Mouse (Mus musculus): ENCODE data around the gene Gjd3. TPM values are rescaled to one million over a fixed set of nuclear protein-coding genes. Genes with fewer than 3 reads are reported as not detected.
"Not testable (repeated sequence)": the region's sequence is repeated elsewhere in the genome, so short reads cannot be mapped to it uniquely, and the experiment has no call there.

Gjd3 gene
- total RNA-seq, 2 experiments from 2014 or later = not detected

GRCm38 (mm10) chr11:98933847-98934246 is 49.0 kb downstream of the Gjd3 start:
- DNase-seq (ENCODE audit: low spot score) = not testable (repeated sequence)

GRCm38 (mm10) chr11:98933151-98933550 is 49.7 kb downstream of the Gjd3 start:
- peak; percentile 84 for DNase-seq (ENCODE audit: low spot score)

- no peak for DNase-seq (ENCODE audit: low spot score)
Observed at GRCm38 (mm10) chr11:98932293-98933091, 50.3 kb downstream of the Gjd3 start.

Other genes starting within 250 kb of the Gjd3 start
- gene Thra, start 242.4 kb downstream of the Gjd3 start, total RNA-seq (2021) = 10 to 100 TPM; 78.3 to 85.2 TPM
- gene Nr1d1, start 207.7 kb downstream of the Gjd3 start, total RNA-seq (2021) = 100 to 1,000 TPM in 1 of 2 experiments, 10 to 100 TPM in 1; 74.0 to 126 TPM
- 10 to 100 TPM; 50.5 to 56.4 TPM for gene Msl1, start 187.5 kb downstream of the Gjd3 start, total RNA-seq (2021)
- 10 to 100 TPM; 14.0 to 15.6 TPM for gene Casc3, start 178.1 kb downstream of the Gjd3 start, total RNA-seq (2021)
- gene Rapgefl1, start 146.2 kb downstream of the Gjd3 start, total RNA-seq (2021) = under 1 TPM; 0.09 to 0.14 TPM
- gene Wipf2, start 119.4 kb downstream of the Gjd3 start, total RNA-seq (2021) = 1 to 10 TPM; 5.5 to 5.7 TPM
- under 1 TPM; 0.09 to 0.26 TPM for gene Cdc6, start 75.2 kb downstream of the Gjd3 start, total RNA-seq (2021)
- 10 to 100 TPM; 12.9 to 13.2 TPM for gene Rara, start 55.2 kb downstream of the Gjd3 start, total RNA-seq (2021)
- under 1 TPM; 0.09 to 0.21 TPM for gene Top2a, start 41.2 kb upstream of the Gjd3 start, total RNA-seq (2021)
- 10 to 100 TPM; 30.0 to 48.5 TPM for gene Igfbp4, start 58.2 kb upstream of the Gjd3 start, total RNA-seq (2021)
- under 1 TPM in 1 of 2 experiments, not detected in 1; 0.07 TPM for gene Tns4, start 106.3 kb upstream of the Gjd3 start, total RNA-seq (2021)
- gene Ccr7, start 172.1 kb upstream of the Gjd3 start, total RNA-seq (2021) = not detected
- gene Smarce1, start 248.0 kb upstream of the Gjd3 start, total RNA-seq (2021) = 10 to 100 TPM; 28.0 to 33.2 TPM